Mouse (Mus musculus) CD8-positive naive resting alpha-beta T cell, adult 2 months (primary cell): ENCODE measurements around the gene Vcl.

Experiments used
- DNase-seq, 2 experiments: peaks; one replicate each; pipeline ENCODE4 v3.0.0; 2022; ENCODE audit warnings: low read depth in 2 of 2, low spot score in 2 of 2

The Vcl gene

DNA sequence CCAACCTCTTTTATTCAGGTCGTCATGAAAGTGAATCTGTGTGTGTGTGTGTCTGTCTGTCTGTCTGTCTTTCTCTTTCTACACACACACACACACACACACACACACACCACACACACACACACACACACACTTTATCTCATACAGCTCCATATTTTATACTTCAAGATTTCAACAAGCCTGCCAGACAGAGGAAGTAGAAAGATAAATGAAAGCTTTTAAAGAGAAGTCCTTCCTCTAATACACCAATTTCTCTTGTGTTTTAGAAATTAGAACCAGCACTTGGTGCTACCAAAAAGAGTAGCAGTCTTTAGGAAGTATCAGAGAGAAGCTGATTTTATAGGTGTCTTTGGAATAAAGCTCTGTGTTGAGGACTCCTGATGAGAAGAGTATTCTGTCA is 9.7 kb downstream of the Vcl start:
- no peak for DNase-seq

DNA sequence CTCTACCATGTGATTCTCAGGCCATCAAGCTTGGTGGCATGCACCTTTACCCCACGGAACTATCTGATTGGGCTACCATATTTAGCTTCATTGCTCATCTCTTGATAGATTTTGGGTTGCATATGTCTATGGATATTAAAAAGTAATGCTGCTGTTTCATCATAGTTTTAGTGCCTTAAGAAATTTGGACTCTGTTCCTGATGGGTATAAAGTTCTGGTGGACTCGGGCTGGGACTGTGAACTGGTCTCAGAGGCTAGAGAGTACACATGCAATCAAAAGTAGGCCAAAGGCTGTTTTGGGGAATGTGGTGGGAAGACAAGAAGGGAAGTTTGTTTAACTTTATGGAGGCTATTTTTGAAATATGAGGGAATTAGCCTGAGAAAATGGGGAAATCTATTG is 16.1 kb downstream of the Vcl start:
- no peak for DNase-seq

DNA sequence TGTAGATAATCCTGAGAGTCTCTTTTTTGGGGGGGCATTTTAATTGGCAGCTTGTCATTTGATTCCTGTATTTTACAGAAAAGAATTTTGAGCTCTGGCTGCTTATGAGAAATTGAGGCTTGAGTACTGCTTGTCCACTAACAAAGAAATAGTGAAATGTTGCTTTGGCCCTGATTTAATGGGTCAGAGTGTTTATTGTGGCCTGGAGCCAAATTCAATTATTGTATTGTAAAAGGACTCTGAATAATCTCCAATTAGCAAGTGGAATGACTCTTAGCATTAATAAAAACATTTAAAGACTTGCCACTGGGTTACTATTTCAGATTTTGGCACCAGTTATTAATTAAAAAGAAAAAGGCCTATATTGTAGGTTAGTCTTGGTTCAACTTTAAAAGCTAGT is 26.8 kb downstream of the Vcl start:
- DNase-seq: no peak

DNA sequence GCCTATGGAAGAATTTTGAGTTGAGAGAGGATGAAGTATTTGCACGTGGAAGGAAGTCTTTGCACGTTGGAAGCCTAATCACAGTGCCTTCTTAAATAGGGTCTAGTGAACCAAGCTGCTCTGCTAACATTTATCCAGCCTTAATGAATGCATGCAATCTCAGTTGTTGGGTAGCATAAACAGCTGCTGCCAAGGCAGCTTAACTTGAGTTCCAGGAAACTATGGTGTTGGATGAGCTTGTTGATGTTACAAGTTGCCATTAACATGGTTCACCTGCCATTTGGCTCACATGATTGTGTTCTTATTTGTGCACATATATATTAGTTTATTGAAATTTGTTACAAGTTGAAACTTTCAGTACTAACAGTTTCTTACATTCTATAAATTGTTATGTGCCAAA is 29.8 kb downstream of the Vcl start:
- DNase-seq: no peak

DNA sequence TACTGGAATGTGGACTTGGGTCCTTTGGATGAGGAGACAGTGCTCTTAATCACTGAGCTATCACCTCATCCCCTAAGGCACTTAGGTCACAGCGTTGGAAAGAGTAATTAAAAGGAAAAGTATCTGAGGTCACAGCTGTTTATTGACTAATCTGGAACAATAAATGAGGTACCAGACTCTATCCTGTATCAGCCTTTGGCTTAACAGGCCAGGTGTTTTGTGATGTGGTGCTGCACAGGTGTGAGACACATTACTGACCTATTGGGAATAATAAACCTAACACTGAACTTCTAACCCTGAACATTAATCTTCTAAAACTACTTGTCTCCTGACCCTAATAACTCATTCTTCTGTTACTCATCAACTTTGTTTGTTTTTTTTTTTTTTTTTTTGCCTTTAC is 33.3 kb downstream of the Vcl start:
- no peak for DNase-seq

GRCm38 (mm10) chr14:20962906-20963305 is 33.7 kb downstream of the Vcl start:
- no peak for DNase-seq

GRCm38 (mm10) chr14:20963863-20964262 is 34.7 kb downstream of the Vcl start:
- no peak for DNase-seq

- no peak for DNase-seq
These were observed 35.1 kb downstream of the Vcl start for GRCm38 (mm10) chr14:20964285-20964684.

- no peak for DNase-seq
These were observed 37.9 kb downstream of the Vcl start for GRCm38 (mm10) chr14:20966959-20967670.

DNA sequence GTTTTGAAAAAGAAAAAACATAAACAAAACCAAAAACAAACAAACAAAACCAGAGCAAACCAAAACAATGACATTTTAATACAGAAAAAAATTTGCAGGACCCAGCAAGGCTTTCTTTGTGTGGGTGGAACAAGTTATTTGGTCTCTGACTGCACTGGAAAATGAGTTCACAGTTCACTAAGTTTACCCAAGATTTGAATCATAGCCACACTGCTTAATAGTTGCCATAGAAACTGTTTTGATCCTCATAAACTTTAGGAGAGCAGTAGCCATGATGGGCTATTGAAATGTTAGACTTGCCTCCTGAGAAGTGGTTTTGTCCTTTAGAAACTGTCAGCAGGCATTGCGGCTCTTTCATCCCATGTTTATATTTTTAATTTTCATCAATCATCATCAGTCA is 39.9 kb downstream of the Vcl start:
- no peak for DNase-seq

GRCm38 (mm10) chr14:20970389-20970788 is 41.2 kb downstream of the Vcl start:
- DNase-seq: no peak

GRCm38 (mm10) chr14:20970927-20971326 is 41.7 kb downstream of the Vcl start:
- DNase-seq: no peak

DNA sequence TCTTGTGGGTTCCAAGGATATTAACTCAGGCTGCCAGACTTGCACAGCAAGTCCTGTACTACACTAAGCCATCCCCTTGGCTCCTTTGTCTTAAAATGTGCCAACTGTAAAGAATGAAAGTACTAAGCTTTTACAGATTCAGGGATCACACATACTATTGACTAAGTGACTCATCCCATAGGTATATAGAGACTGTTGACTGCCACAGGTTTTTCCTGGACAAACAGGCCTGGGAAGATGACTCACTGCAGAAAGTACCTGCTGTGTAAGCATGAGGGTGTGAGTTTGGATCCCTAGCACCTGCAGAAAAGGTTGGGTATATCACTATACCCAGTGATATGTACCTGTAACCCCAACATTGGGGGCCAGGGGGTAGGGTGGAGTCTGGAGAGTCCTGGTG is 44.6 kb downstream of the Vcl start:
- DNase-seq: no peak

DNA sequence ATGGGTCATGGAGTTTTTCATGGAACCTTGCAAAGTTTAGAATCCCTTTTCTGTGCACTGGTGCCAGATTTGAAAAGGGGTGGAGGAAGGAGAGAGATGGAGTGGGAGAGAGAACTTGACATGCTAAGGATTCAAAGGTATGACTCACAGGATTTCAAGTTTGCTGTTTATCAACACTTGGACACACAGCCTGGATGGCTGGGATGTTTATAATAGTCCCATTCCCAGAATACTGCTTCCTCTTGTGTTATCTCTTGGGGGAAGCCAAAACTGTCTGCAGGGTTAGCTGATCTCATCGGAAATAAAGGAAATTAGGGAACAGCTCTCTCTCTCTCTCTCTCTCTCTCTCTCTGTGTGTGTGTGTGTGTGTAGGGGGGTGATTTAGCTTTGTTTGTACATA is 47.5 kb downstream of the Vcl start:
- DNase-seq: no peak

DNA sequence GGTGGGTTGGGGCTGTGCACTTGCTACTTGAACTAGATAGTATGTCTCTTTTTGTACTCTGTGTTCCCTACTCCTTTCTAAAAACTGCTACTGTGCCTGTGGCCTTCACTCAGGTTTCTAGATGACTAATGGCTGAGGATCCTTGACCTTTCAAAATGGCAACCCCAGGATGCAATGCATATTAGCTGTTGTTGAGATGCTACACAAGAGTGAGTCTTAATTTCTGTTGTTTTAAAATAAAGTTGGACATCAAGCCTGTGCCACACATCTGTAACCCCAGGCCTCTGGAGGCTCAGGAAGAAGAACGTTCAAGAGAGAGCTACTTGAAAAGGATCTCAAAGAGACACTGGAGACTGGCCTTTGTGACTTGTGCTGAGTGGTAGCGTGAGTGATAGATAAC is 48.5 kb downstream of the Vcl start:
- DNase-seq: no peak

DNA sequence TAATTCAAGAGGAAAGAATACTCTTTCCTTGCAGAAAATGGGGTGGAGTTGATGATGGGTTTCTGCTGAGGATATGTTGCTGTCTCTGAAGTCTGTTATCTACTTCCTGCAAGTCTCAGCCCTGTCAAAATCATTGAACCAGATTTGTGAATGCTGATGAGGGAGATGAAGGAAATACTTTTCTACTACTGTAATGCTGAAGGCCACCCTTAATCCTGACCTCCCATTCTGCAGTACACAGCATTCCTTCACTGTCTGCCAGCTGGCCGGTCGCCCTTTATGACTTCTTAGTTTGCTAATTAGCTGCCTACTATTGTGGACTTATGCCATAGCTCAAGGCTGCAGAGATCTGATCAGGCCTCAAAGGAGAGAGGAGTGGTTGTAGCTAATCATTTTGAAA is 54.6 kb downstream of the Vcl start:
- DNase-seq: no peak

DNA sequence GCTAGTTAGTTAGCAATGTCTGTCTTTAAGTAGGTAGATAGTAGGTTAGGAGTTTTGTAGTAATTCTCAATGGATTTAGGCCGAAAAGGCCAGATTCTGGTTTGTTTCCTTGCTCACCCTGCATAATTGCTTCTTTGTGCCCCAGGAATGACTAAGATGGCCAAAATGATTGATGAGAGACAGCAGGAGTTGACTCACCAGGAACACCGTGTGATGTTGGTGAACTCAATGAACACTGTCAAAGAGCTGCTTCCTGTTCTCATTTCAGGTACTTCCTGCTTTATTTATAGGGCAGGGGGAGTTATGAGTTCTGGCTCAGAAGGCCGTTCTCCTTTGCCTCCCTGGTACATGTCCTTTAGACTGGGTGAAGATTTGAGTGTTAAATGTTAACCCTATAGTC is 56.3 kb downstream of the Vcl start:
- DNase-seq: no peak

- no peak for DNase-seq
These were observed 62.3 kb downstream of the Vcl start for GRCm38 (mm10) chr14:20991492-20991891.

GRCm38 (mm10) chr14:20993067-20993691 is 64.0 kb downstream of the Vcl start:
- peak in 1 of 2 experiments; percentile 12 for DNase-seq

- no peak for DNase-seq
These were observed 65.3 kb downstream of the Vcl start for GRCm38 (mm10) chr14:20994475-20994874.

GRCm38 (mm10) chr14:20995497-20995896 is 66.3 kb downstream of the Vcl start:
- no peak for DNase-seq

- no peak for DNase-seq
These were observed 67.2 kb downstream of the Vcl start for GRCm38 (mm10) chr14:20996361-20996760.

DNA sequence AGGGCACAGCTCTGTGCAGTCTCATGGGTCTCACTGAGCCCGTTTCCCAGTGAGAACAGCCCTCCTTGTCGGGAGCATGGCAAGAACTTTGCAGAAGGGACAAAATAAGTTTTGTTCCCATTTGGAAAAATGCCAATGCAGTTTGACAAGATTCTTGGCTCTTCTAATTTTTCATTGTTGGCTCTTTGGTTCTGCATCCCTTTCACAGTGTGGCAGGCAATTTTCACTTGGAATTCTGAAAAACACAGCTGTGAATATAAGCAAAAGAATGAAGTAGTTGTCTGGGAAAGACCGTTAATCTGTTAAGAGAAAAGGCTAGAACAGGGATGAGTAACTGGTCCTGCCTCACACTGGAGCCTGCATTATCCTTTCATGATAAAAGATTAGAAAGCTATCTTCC is 68.3 kb downstream of the Vcl start:
- no peak for DNase-seq
